Mouse (Mus musculus) embryo, embryonic 10.5 days (tissue): Measurements from ENCODE around the gene Gnl1.
"Not testable (repeated sequence)": the region's sequence is repeated elsewhere in the genome, so short reads cannot be mapped to it uniquely, and the experiment has no call there.

Experiments
- DNase-seq: peaks from one replicate; pipeline ENCODE4 v3.0.0-alpha.2; 2015; ENCODE audit warnings: low spot score

Gnl1 gene

GRCm38 (mm10) chr17:35979401-35980362 is at the start of gene Gnl1, which contains the start of gene Prr3:
TSS of gene Gnl1 (plus strand) at chr17:35979851.
TSS of gene Prr3 (minus strand) at chr17:35980236.
- DNase-seq = peak; percentile 94

GRCm38 (mm10) chr17:35930627-35931026 is 49.0 kb upstream of the Gnl1 start:
- DNase-seq = no peak

- DNase-seq = no peak
Measured at GRCm38 (mm10) chr17:35932608-35933007, 47.0 kb upstream of the Gnl1 start.

- DNase-seq = not testable (repeated sequence)
Measured at GRCm38 (mm10) chr17:35935763-35936162, 43.9 kb upstream of the Gnl1 start.

- DNase-seq = peak; percentile 75
Measured at GRCm38 (mm10) chr17:35937700-35938348, 41.8 kb upstream of the Gnl1 start.

GRCm38 (mm10) chr17:35939108-35939507 is 40.5 kb upstream of the Gnl1 start:
- DNase-seq = no peak

GRCm38 (mm10) chr17:35939941-35940340 is 39.7 kb upstream of the Gnl1 start:
- DNase-seq = no peak

GRCm38 (mm10) chr17:35950946-35951345 is 28.7 kb upstream of the Gnl1 start:
- not testable (repeated sequence) for DNase-seq

- DNase-seq = not testable (repeated sequence)
Measured at GRCm38 (mm10) chr17:35952559-35952958, 27.1 kb upstream of the Gnl1 start.

- no peak for DNase-seq
Measured at GRCm38 (mm10) chr17:35954665-35955064, 25.0 kb upstream of the Gnl1 start.

- DNase-seq = no peak
Measured at GRCm38 (mm10) chr17:35958533-35959223, 21.0 kb upstream of the Gnl1 start.

GRCm38 (mm10) chr17:35963279-35963678 is 16.4 kb upstream of the Gnl1 start:
- no peak for DNase-seq

GRCm38 (mm10) chr17:35967621-35968020 is 12.0 kb upstream of the Gnl1 start:
- no peak for DNase-seq

- peak; percentile 99 for DNase-seq
Measured at GRCm38 (mm10) chr17:35969418-35970389, 9.9 kb upstream of the Gnl1 start, which contains the start of gene Abcf1. TSS of gene Abcf1 (minus strand) at chr17:35969761.

GRCm38 (mm10) chr17:35972131-35972530 is 7.5 kb upstream of the Gnl1 start:
- DNase-seq = no peak

GRCm38 (mm10) chr17:35978811-35979400 is 745 bp upstream of the Gnl1 start:
- DNase-seq = peak; percentile 91

- DNase-seq = peak; percentile 54
Measured at GRCm38 (mm10) chr17:35980363-35980754, 708 bp downstream of the Gnl1 start.

- DNase-seq = no peak
Measured at GRCm38 (mm10) chr17:35981776-35982175, 2.1 kb downstream of the Gnl1 start.

- no peak for DNase-seq
Measured at GRCm38 (mm10) chr17:35991781-35992180, 12.1 kb downstream of the Gnl1 start.

- peak; percentile 91 for DNase-seq
Measured at GRCm38 (mm10) chr17:35993675-35994074, 14.0 kb downstream of the Gnl1 start.
